Mouse (Mus musculus): Measurements from ENCODE around the gene Fxyd3. TPM values are rescaled to one million over a fixed set of nuclear protein-coding genes. Genes with fewer than 3 reads are reported as not detected.
A peak's percentile ranks its signal among the peaks of the same experiment; 100 is the strongest.

The Fxyd3 gene
- polyA plus RNA-seq, 1 experiment from 2014 or later, result 10.0 TPM

GRCm38 (mm10) chr7:31058211-31058610 is 18.3 kb downstream of the Fxyd3 start:
- 86% methylated on average over 6 of the region's 6 CpGs for WGBS
- no peaks in the 10 kb centered on the region for H3K9me3 ChIP-seq (replicated peaks)
- DNase-seq (ENCODE audit: low spot score), result no peak

GRCm38 (mm10) chr7:31057730-31058129 is 18.8 kb downstream of the Fxyd3 start:
- Histone ChIP-seq H3K9me3 (replicated peaks) (no peaks in the 10 kb centered on the region), H3K4me3 (no peak overlapping the region), H3K27me3 (ENCODE audit: low read depth, poor library complexity, severe bottlenecking) (peaks cover 25% of the 10 kb centered on the region), H3K36me3 (no peaks in the 10 kb centered on the region), H3K27ac (no peak overlapping the region; the same call in 1 of the 2 replicates), H3K4me1 (peaks cover 30% of the 10 kb centered on the region)
- no peak for DNase-seq (ENCODE audit: low spot score)
- 69% methylated on average over 5 of the region's 5 CpGs for WGBS

More at GRCm38 (mm10) chr7:31058211-31058610, 18.3 kb downstream of the Fxyd3 start:
- no peaks in the 10 kb centered on the region for H3K36me3 ChIP-seq
- no peak overlapping the region for H3K4me3 ChIP-seq
- peaks cover 25% of the 10 kb centered on the region for H3K4me1 ChIP-seq
- H3K27me3 ChIP-seq (ENCODE audit: low read depth, poor library complexity, severe bottlenecking), result peaks cover 20% of the 10 kb centered on the region
- no peak overlapping the region for H3K27ac ChIP-seq

- DNase-seq (ENCODE audit: low spot score), result no peak
These were observed 19.4 kb downstream of the Fxyd3 start, which contains the start of gene Fxyd1 for GRCm38 (mm10) chr7:31057071-31057470. Gene Fxyd1 (minus strand): TSS chr7:31057199.

GRCm38 (mm10) chr7:31056448-31056847 is 20.1 kb downstream of the Fxyd3 start:
- Histone ChIP-seq H3K27me3 (ENCODE audit: low read depth, poor library complexity, severe bottlenecking) (peaks cover 38% of the 10 kb centered on the region), H3K4me1 (peaks cover 43% of the 10 kb centered on the region), H3K27ac (no peak overlapping the region), H3K9me3 (replicated peaks) (no peaks in the 10 kb centered on the region), H3K36me3 (no peaks in the 10 kb centered on the region), H3K4me3 (no peak overlapping the region)
- no peak for DNase-seq (ENCODE audit: low spot score)
- 87% methylated on average over 7 of the region's 7 CpGs for WGBS

More at GRCm38 (mm10) chr7:31057071-31057470, 19.4 kb downstream of the Fxyd3 start, which contains the start of gene Fxyd1:
- WGBS, result 59% methylated on average over 2 of the region's 2 CpGs
- peaks cover 31% of the 10 kb centered on the region for H3K27me3 ChIP-seq (ENCODE audit: low read depth, poor library complexity, severe bottlenecking)
- H3K4me3 ChIP-seq, result no peak within 1 kb of the TSS
- H3K27ac ChIP-seq, result peak within 1 kb of the TSS; percentile 80; the same call in 1 of the 2 replicates
- peaks cover 36% of the 10 kb centered on the region for H3K4me1 ChIP-seq
- no peaks in the 10 kb centered on the region for H3K36me3 ChIP-seq
- H3K9me3 ChIP-seq (replicated peaks), result no peaks in the 10 kb centered on the region

GRCm38 (mm10) chr7:31055883-31056282 is 20.6 kb downstream of the Fxyd3 start:
- Histone ChIP-seq H3K27ac (peak overlapping the region; percentile 80), H3K4me1 (peaks cover 48% of the 10 kb centered on the region), H3K36me3 (no peaks in the 10 kb centered on the region), H3K4me3 (peak overlapping the region; percentile 35), H3K27me3 (ENCODE audit: low read depth, poor library complexity, severe bottlenecking) (peaks cover 43% of the 10 kb centered on the region), H3K9me3 (replicated peaks) (no peaks in the 10 kb centered on the region)
- WGBS, result 20% methylated on average over 3 of the region's 4 CpGs
- DNase-seq (ENCODE audit: low spot score), result no peak

GRCm38 (mm10) chr7:31055354-31055824 is 21.1 kb downstream of the Fxyd3 start:
- Histone ChIP-seq H3K4me1 (peaks cover 53% of the 10 kb centered on the region), H3K4me3 (peak overlapping the region; percentile 35), H3K36me3 (no peaks in the 10 kb centered on the region), H3K27ac (peak overlapping the region; percentile 80), H3K9me3 (replicated peaks) (no peaks in the 10 kb centered on the region), H3K27me3 (ENCODE audit: low read depth, poor library complexity, severe bottlenecking) (peaks cover 48% of the 10 kb centered on the region)
- DNase-seq (ENCODE audit: low spot score), result peak; percentile 61
- 8% methylated on average over 10 of the region's 10 CpGs for WGBS

GRCm38 (mm10) chr7:31054661-31055320 is 21.7 kb downstream of the Fxyd3 start:
- H3K9me3 ChIP-seq (replicated peaks), result no peaks in the 10 kb centered on the region
- DNase-seq (ENCODE audit: low spot score), result no peak
- H3K27ac ChIP-seq, result peak overlapping the region; percentile 80
- peaks cover 54% of the 10 kb centered on the region for H3K27me3 ChIP-seq (ENCODE audit: low read depth, poor library complexity, severe bottlenecking)
- H3K36me3 ChIP-seq, result no peaks in the 10 kb centered on the region
- peaks cover 59% of the 10 kb centered on the region for H3K4me1 ChIP-seq
- H3K4me3 ChIP-seq, result peak overlapping the region; percentile 35
- WGBS, result 56% methylated on average over 11 of the region's 11 CpGs

- H3K27me3 ChIP-seq (ENCODE audit: low read depth, poor library complexity, severe bottlenecking), result peaks cover 63% of the 10 kb centered on the region
- no peak for DNase-seq (ENCODE audit: low spot score)
- no peak overlapping the region for H3K4me3 ChIP-seq
- peaks cover 61% of the 10 kb centered on the region for H3K4me1 ChIP-seq
- H3K9me3 ChIP-seq (replicated peaks), result no peaks in the 10 kb centered on the region
- H3K27ac ChIP-seq, result no peak overlapping the region; the same call in 1 of the 2 replicates
- H3K36me3 ChIP-seq, result no peaks in the 10 kb centered on the region
- 33% methylated on average over 10 of the region's 10 CpGs for WGBS
These were observed 22.5 kb downstream of the Fxyd3 start for GRCm38 (mm10) chr7:31053882-31054447.

GRCm38 (mm10) chr7:31052636-31053434 is 23.7 kb downstream of the Fxyd3 start:
- Histone ChIP-seq H3K27ac (no peak overlapping the region), H3K4me3 (peak overlapping the region; percentile 37), H3K4me1 (peaks cover 61% of the 10 kb centered on the region), H3K36me3 (no peaks in the 10 kb centered on the region), H3K9me3 (replicated peaks) (no peaks in the 10 kb centered on the region), H3K27me3 (ENCODE audit: low read depth, poor library complexity, severe bottlenecking) (peaks cover 74% of the 10 kb centered on the region)
- DNase-seq (ENCODE audit: low spot score), result peak; percentile 69
- under 1% methylated on average over 34 of the region's 34 CpGs for WGBS

- H3K36me3 ChIP-seq, result no peaks in the 10 kb centered on the region
- H3K27me3 ChIP-seq (ENCODE audit: low read depth, poor library complexity, severe bottlenecking), result peaks cover 80% of the 10 kb centered on the region
- DNase-seq (ENCODE audit: low spot score), result no peak
- 3% methylated on average over 22 of the region's 22 CpGs for WGBS
- H3K27ac ChIP-seq, result no peak overlapping the region
- H3K4me1 ChIP-seq, result peaks cover 61% of the 10 kb centered on the region
- H3K9me3 ChIP-seq (replicated peaks), result no peaks in the 10 kb centered on the region
- peak overlapping the region; percentile 37 for H3K4me3 ChIP-seq
These were observed 24.3 kb downstream of the Fxyd3 start for GRCm38 (mm10) chr7:31052251-31052635.

GRCm38 (mm10) chr7:31051321-31052021 is 25.0 kb downstream of the Fxyd3 start, which contains the start of gene Fxyd7:
Gene Fxyd7 (minus strand): TSS chr7:31051467.
- Histone ChIP-seq H3K27me3 (ENCODE audit: low read depth, poor library complexity, severe bottlenecking) (peaks cover 81% of the 10 kb centered on the region), H3K4me1 (peaks cover 61% of the 10 kb centered on the region), H3K27ac (no peak within 1 kb of the TSS), H3K36me3 (no peaks in the 10 kb centered on the region), H3K4me3 (peak within 1 kb of the TSS; percentile 37), H3K9me3 (replicated peaks) (no peaks in the 10 kb centered on the region)
- no peak for DNase-seq (ENCODE audit: low spot score)
- whole genome bisulfite sequencing, result 2% methylated on average over 28 of the region's 28 CpGs

GRCm38 (mm10) chr7:31050921-31051320 is 25.6 kb downstream of the Fxyd3 start:
- Histone ChIP-seq H3K27me3 (ENCODE audit: low read depth, poor library complexity, severe bottlenecking) (peaks cover 86% of the 10 kb centered on the region), H3K27ac (no peak overlapping the region), H3K9me3 (replicated peaks) (no peaks in the 10 kb centered on the region), H3K4me1 (peaks cover 58% of the 10 kb centered on the region), H3K4me3 (peak overlapping the region; percentile 37), H3K36me3 (no peaks in the 10 kb centered on the region)
- no peak for DNase-seq (ENCODE audit: low spot score)
- 3% methylated on average over 9 of the region's 9 CpGs for WGBS

Measured in limb, embryonic 10.5 days (tissue).